Mouse (Mus musculus): ENCODE results near the gene Wdr62. TPM values are rescaled to one million over a fixed set of nuclear protein-coding genes. Genes with fewer than 3 reads are reported as not detected.
A peak's percentile ranks its signal among the peaks of the same experiment; 100 is the strongest.
"Not testable (repeated sequence)": the region's sequence is repeated elsewhere in the genome, so short reads cannot be mapped to it uniquely, and the experiment has no call there.

Gene Wdr62
- polyA plus RNA-seq, 1 experiment, result 21.4 TPM

GRCm38 (mm10) chr7:30269641-30270040, 10.6 kb downstream of the Wdr62 start:
- Histone ChIP-seq H3K27ac (ENCODE audit: insufficient read depth, low read depth, low read length) (no peak overlapping the region), H3K4me3 (ENCODE audit: insufficient read depth, low read length) (no peak overlapping the region), H3K4me1 (ENCODE audit: control insufficient read depth, insufficient read depth, low read length) (peaks cover 11% of the 10 kb centered on the region)
- TF ChIP-seq POLR2A (IDR thresholded peaks at IDR 0.05; ENCODE audit: borderline replicate concordance, low read depth, low read length), result no peak
- no peak for TF ChIP-seq CTCF (IDR thresholded peaks at IDR 0.05; ENCODE audit: low read depth, low read length)

GRCm38 (mm10) chr7:30266780-30267179, 13.4 kb downstream of the Wdr62 start:
- peaks cover 11% of the 10 kb centered on the region for H3K4me1 ChIP-seq (ENCODE audit: control insufficient read depth, insufficient read depth, low read length)
- no peak overlapping the region for H3K27ac ChIP-seq (ENCODE audit: insufficient read depth, low read depth, low read length)
- no peak overlapping the region for H3K4me3 ChIP-seq (ENCODE audit: insufficient read depth, low read length)
- TF ChIP-seq POLR2A (IDR thresholded peaks at IDR 0.05; ENCODE audit: borderline replicate concordance, low read depth, low read length) (no peak), CTCF (IDR thresholded peaks at IDR 0.05; ENCODE audit: low read depth, low read length) (no peak)

- TF ChIP-seq POLR2A (IDR thresholded peaks at IDR 0.05; ENCODE audit: borderline replicate concordance, low read depth, low read length) (no peak), CTCF (IDR thresholded peaks at IDR 0.05; ENCODE audit: low read depth, low read length) (no peak)
- no peak overlapping the region for H3K27ac ChIP-seq (ENCODE audit: insufficient read depth, low read depth, low read length)
- no peak overlapping the region for H3K4me3 ChIP-seq (ENCODE audit: insufficient read depth, low read length)
- H3K4me1 ChIP-seq (ENCODE audit: control insufficient read depth, insufficient read depth, low read length), result peaks cover 11% of the 10 kb centered on the region
Measured at GRCm38 (mm10) chr7:30265935-30266334, 14.3 kb downstream of the Wdr62 start.

- TF ChIP-seq POLR2A (IDR thresholded peaks at IDR 0.05; ENCODE audit: borderline replicate concordance, low read depth, low read length) (no peak), CTCF (IDR thresholded peaks at IDR 0.05; ENCODE audit: low read depth, low read length) (no peak)
- no peak overlapping the region for H3K4me3 ChIP-seq (ENCODE audit: insufficient read depth, low read length)
- H3K4me1 ChIP-seq (ENCODE audit: control insufficient read depth, insufficient read depth, low read length), result peaks cover 11% of the 10 kb centered on the region
- peak overlapping the region; percentile 32 for H3K27ac ChIP-seq (ENCODE audit: insufficient read depth, low read depth, low read length)
Measured at GRCm38 (mm10) chr7:30265531-30265930, 14.7 kb downstream of the Wdr62 start.

- Histone ChIP-seq H3K27ac (ENCODE audit: insufficient read depth, low read depth, low read length) (peak overlapping the region; percentile 32), H3K4me3 (ENCODE audit: insufficient read depth, low read length) (no peak overlapping the region), H3K4me1 (ENCODE audit: control insufficient read depth, insufficient read depth, low read length) (peaks cover 9% of the 10 kb centered on the region)
- TF ChIP-seq CTCF (IDR thresholded peaks at IDR 0.05; ENCODE audit: low read depth, low read length) (no peak), POLR2A (IDR thresholded peaks at IDR 0.05; ENCODE audit: borderline replicate concordance, low read depth, low read length) (no peak)
Measured at GRCm38 (mm10) chr7:30265041-30265440, 15.2 kb downstream of the Wdr62 start.

- H3K27ac ChIP-seq (ENCODE audit: insufficient read depth, low read depth, low read length), result no peak overlapping the region
- H3K4me1 ChIP-seq (ENCODE audit: control insufficient read depth, insufficient read depth, low read length), result peaks cover 11% of the 10 kb centered on the region
- no peak overlapping the region for H3K4me3 ChIP-seq (ENCODE audit: insufficient read depth, low read length)
- TF ChIP-seq CTCF (IDR thresholded peaks at IDR 0.05; ENCODE audit: low read depth, low read length) (no peak), POLR2A (IDR thresholded peaks at IDR 0.05; ENCODE audit: borderline replicate concordance, low read depth, low read length) (no peak)
Measured at GRCm38 (mm10) chr7:30251956-30252954, 28.0 kb downstream of the Wdr62 start.

GRCm38 (mm10) chr7:30237374-30237773, 42.8 kb downstream of the Wdr62 start:
- H3K27ac ChIP-seq (ENCODE audit: insufficient read depth, low read depth, low read length); H3K4me3 ChIP-seq (ENCODE audit: insufficient read depth, low read length); H3K4me1 ChIP-seq (ENCODE audit: control insufficient read depth, insufficient read depth, low read length): not testable (repeated sequence)

GRCm38 (mm10) chr7:30235625-30236024, 44.6 kb downstream of the Wdr62 start, which contains the start of gene Ovol3:
Gene Ovol3, minus strand, starts transcription at chr7:30235725.
- H3K4me1 ChIP-seq (ENCODE audit: control insufficient read depth, insufficient read depth, low read length), result 0 out of 2 replicates have a peak, but pooled peaks cover 4% of the 10 kb centered on the region
- no peak within 1 kb of the TSS for H3K27ac ChIP-seq (ENCODE audit: insufficient read depth, low read depth, low read length)
- TF ChIP-seq POLR2A (IDR thresholded peaks at IDR 0.05; ENCODE audit: borderline replicate concordance, low read depth, low read length) (no peak), CTCF (IDR thresholded peaks at IDR 0.05; ENCODE audit: low read depth, low read length) (no peak)
- no peak within 1 kb of the TSS for H3K4me3 ChIP-seq (ENCODE audit: insufficient read depth, low read length)

- H3K4me1 ChIP-seq (ENCODE audit: control insufficient read depth, insufficient read depth, low read length), result 0 out of 2 replicates have a peak, but pooled peaks cover 4% of the 10 kb centered on the region
- no peak for TF ChIP-seq POLR2A (IDR thresholded peaks at IDR 0.05; ENCODE audit: borderline replicate concordance, low read depth, low read length)
- TF ChIP-seq CTCF (IDR thresholded peaks at IDR 0.05; ENCODE audit: low read depth, low read length), result no peak
- H3K27ac ChIP-seq (ENCODE audit: insufficient read depth, low read depth, low read length), result no peak overlapping the region
- no peak overlapping the region for H3K4me3 ChIP-seq (ENCODE audit: insufficient read depth, low read length)
Measured at GRCm38 (mm10) chr7:30235091-30235490, 45.1 kb downstream of the Wdr62 start.

GRCm38 (mm10) chr7:30234276-30234858, 45.9 kb downstream of the Wdr62 start:
- no peak overlapping the region for H3K4me3 ChIP-seq (ENCODE audit: insufficient read depth, low read length)
- no peak overlapping the region for H3K27ac ChIP-seq (ENCODE audit: insufficient read depth, low read depth, low read length)
- no peak for TF ChIP-seq POLR2A (IDR thresholded peaks at IDR 0.05; ENCODE audit: borderline replicate concordance, low read depth, low read length)
- TF ChIP-seq CTCF (IDR thresholded peaks at IDR 0.05; ENCODE audit: low read depth, low read length), result no peak
- H3K4me1 ChIP-seq (ENCODE audit: control insufficient read depth, insufficient read depth, low read length), result 0 out of 2 replicates have a peak, but pooled peaks cover 4% of the 10 kb centered on the region

Measured in bone marrow macrophage, adult 2 months (primary cell).